Mouse (Mus musculus): ENCODE results near the gene Cbln3. TPM values are rescaled to one million over a fixed set of nuclear protein-coding genes. Genes with fewer than 3 reads are reported as not detected.

Cbln3 gene
- polyA plus RNA-seq, 1 experiment from 2014 or later = 0.25 TPM

DNA sequence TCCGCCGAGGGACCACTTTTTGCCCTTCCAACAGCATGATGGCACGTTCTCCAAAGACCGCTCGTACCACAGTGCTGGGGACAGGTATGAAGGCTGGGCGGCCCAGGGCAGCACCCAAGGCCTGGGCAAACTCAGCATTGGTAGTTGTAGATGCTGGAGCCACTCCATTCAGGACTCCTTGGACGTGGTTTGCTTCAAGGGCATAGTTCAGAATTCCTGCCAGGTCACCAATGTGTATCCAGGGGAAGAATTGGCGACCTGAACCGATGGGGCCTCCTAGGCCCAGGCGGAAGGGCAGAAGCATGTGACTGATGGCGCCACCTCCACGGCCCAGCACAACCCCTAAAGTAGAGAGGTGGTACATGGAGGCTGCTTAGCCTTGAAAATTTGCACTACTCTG lies 13.5 kb upstream of the Cbln3 start:
- Histone ChIP-seq H3K9me3 (replicated peaks) (no peaks in the 10 kb centered on the region), H3K4me2 (no peak overlapping the region), H3K9ac (no peak overlapping the region), H3K4me1 (peaks cover 29% of the 10 kb centered on the region), H3K27me3 (replicated peaks) (no peaks in the 10 kb centered on the region; the same call in 1 of the 2 replicates), H3K4me3 (no peak overlapping the region), H3K36me3 (peaks cover 50% of the 10 kb centered on the region), H3K27ac (no peak overlapping the region)
- 86% methylated on average over 12 of the region's 12 CpGs for WGBS (ENCODE audit: insufficient replicate concordance)
- no peak for ATAC-seq

DNA sequence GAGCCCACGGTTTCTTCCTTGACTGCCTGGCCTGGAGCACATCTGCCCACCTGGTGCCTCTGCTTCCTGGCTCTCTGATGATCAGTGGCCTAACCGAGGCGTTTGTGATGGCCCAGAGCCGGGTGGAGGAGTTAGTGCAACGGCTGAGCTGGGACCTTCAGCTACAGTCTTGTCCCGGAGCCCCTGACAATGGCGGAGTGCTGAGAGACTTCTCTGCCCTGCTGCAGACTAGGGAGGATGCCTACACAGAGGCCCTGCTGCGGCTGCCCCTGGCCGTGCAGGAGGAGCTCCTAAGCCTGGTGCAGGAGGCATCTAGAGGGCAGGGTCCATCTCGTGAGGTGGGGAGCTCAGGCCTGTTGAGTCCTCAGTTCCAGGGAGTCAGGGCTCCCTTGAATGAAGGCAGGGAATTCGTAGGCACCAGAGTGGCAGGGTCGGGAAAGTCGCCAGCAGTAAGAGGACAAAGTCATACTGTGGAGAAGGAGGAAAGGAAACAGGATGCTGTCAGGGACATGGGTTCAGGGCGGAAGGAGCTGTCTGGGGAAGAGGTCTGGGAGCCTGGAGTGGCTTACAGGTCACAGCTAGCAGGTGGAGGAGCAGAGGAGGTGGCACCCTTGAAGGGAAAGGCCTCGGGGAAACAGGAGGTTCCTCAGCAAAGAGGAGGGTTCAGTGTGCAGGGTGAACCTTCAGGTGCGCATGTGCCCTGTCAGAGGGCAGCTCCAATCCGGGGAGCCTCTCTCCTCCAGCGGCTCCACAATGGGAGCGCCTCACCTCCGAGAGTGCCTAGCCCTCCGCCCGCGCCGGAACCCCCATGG lies 2.6 kb upstream of the Cbln3 start:
- H3K9me3 ChIP-seq (replicated peaks) = no peaks in the 10 kb centered on the region
- ATAC-seq = no peak
- WGBS (ENCODE audit: insufficient replicate concordance) = 82% methylated on average over 24 of the region's 24 CpGs
- peaks cover 59% of the 10 kb centered on the region for H3K36me3 ChIP-seq
- no peaks in the 10 kb centered on the region for H3K27me3 ChIP-seq (replicated peaks)
- H3K4me1 ChIP-seq = peaks cover 51% of the 10 kb centered on the region
- peak overlapping the region; percentile 46; the same call in 1 of the 2 replicates for H3K27ac ChIP-seq
- H3K9ac ChIP-seq = 0 out of 2 replicates have a peak overlapping the region, but pooled peaks have one; percentile 9
- peak overlapping the region; percentile 81; the same call in 1 of the 2 replicates for H3K4me3 ChIP-seq
- peak overlapping the region; percentile 88 for H3K4me2 ChIP-seq

DNA sequence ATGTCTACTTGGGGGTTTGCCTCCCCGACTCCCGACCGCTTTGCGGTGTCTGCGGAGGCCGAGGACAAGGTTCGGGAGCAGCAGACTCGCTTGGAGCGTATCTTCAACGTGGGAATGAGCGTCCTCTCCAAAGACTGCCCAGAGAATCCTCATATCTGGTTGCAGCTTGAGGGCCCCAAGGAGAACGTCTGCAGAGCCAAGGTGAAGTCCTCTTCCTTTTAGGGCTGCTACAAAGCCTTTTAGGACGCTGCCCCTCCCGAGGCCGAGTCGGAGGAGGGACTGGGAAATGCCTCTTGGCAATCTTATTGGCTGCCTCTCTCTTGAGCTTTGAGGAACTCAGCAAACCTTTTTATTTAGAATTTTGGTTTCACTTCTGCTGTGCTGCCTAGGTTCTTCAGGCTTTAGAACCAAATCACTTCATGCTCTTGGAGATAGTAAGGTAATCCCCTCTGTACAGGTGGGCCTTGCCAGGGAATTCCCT lies 1.6 kb upstream of the Cbln3 start:
- Histone ChIP-seq H3K36me3 (peaks cover 50% of the 10 kb centered on the region), H3K27ac (peak overlapping the region; percentile 93), H3K9ac (peak overlapping the region; percentile 96), H3K4me1 (peaks cover 56% of the 10 kb centered on the region), H3K4me3 (peak overlapping the region; percentile 81), H3K27me3 (replicated peaks) (no peaks in the 10 kb centered on the region), H3K4me2 (peak overlapping the region; percentile 88), H3K9me3 (replicated peaks) (no peaks in the 10 kb centered on the region)
- WGBS (ENCODE audit: insufficient replicate concordance) = 6% methylated on average over 16 of the region's 16 CpGs
- ATAC-seq = no peak

DNA sequence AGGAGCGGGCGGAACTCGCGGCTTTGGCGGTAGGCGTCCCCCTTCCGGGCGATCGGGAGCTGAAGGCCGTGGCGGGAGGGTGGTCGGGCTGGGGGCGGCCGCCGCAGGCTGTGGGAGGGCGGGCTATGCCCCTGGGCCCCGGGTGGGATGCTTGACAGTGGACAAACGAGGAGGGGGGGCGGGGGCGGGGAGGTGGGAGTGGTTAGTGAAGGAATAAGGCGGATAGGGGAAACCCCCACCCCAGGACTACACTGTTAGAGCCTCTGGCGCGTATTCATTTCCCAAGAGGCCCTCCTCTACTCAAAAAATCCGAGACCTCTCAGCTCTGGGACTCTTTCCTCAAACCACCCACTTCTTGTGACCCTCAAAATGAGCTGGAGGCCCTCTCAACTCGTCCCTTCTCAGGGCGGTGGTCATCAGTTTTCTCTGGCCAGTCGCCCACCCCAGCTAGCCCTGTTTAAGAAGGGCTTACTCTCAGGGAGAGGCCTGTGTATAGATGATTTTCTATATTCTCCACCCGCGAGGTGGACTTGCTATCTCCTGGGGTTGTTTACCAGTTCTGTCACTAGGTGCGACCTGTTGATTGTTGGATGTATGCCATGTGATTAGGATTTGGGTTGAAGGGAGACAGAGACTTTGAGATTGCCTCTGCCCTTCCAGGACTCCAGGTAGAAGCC lies 1.1 kb upstream of the Cbln3 start:
- Histone ChIP-seq H3K27ac (peak overlapping the region; percentile 93), H3K4me2 (peak overlapping the region; percentile 88), H3K4me1 (peaks cover 57% of the 10 kb centered on the region), H3K9ac (peak overlapping the region; percentile 96), H3K9me3 (replicated peaks) (no peaks in the 10 kb centered on the region), H3K36me3 (peaks cover 44% of the 10 kb centered on the region), H3K27me3 (replicated peaks) (no peaks in the 10 kb centered on the region), H3K4me3 (peak overlapping the region; percentile 81)
- under 1% methylated on average over 24 of the region's 30 CpGs for WGBS (ENCODE audit: insufficient replicate concordance)
- no peak; the same call in 1 of the 2 replicates for ATAC-seq

DNA sequence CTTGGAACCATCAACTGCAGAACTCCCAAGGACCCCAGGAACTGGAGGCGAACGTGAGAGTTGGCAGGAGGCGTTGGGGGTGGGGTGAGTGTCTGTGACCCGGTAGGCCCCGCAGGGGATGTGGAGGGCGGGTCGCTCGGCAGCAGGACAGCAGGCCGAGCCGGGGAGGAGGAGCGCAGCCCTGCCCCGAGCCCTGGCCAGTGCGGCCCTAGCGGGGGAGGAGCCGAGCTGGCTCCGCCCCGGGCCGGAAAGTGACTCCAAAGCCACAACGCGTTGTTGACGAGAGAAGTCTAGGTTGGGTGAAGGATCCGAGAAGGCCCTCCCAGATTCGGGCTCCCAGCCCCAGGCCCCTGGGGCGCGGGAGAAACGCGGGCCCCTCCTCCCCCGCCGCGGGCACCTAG lies 521 bp upstream of the Cbln3 start, which contains the start of gene Khnyn:
Gene Khnyn (plus strand): TSS at position 235 of the 401 bp plus-strand sequence.
- H3K4me1 ChIP-seq = peaks cover 57% of the 10 kb centered on the region
- WGBS (ENCODE audit: insufficient replicate concordance) = 4% methylated on average over 29 of the region's 30 CpGs
- ATAC-seq = peak; percentile 92

DNA sequence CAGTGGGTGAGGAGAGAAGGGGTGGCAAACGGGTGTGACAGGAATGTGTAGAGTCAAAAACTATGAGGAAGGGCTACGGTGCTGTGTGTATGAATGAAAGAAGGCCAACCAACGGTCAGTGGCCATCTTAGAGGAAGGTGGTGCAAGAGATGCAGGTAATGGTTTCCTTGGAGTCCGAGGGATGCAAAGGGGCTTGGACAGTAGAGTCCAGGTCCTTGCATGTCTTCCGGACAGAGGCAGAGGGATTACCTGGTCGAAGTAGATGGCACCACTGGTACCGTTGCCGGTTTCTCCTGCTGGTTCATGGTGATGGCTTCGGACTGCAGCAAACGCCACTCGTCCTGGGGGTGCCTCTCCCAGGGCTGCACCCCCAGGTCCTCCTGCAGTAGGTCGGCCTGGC lies 529 bp downstream of the Cbln3 start:
- H3K4me2 ChIP-seq = peak overlapping the region; percentile 88; the same call in 1 of the 2 replicates
- WGBS (ENCODE audit: insufficient replicate concordance) = 82% methylated on average over 12 of the region's 12 CpGs
- peaks cover 57% of the 10 kb centered on the region for H3K4me1 ChIP-seq
- ATAC-seq = no peak
- H3K4me3 ChIP-seq = no peak overlapping the region
- H3K9me3 ChIP-seq (replicated peaks) = no peaks in the 10 kb centered on the region
- H3K27me3 ChIP-seq (replicated peaks) = no peaks in the 10 kb centered on the region
- no peak overlapping the region for H3K9ac ChIP-seq
- peaks cover 28% of the 10 kb centered on the region for H3K36me3 ChIP-seq
- peak overlapping the region; percentile 93; the same call in 1 of the 2 replicates for H3K27ac ChIP-seq

More for the DNA sequence above, 521 bp upstream of the Cbln3 start, which contains the start of gene Khnyn:
- Histone ChIP-seq H3K27me3 (replicated peaks) (no peaks in the 10 kb centered on the region), H3K9me3 (replicated peaks) (no peaks in the 10 kb centered on the region), H3K36me3 (peaks cover 39% of the 10 kb centered on the region), H3K9ac (peak within 1 kb of the TSS; percentile 96), H3K4me2 (peak within 1 kb of the TSS; percentile 88), H3K4me3 (peak within 1 kb of the TSS; percentile 81), H3K27ac (peak within 1 kb of the TSS; percentile 93)

DNA sequence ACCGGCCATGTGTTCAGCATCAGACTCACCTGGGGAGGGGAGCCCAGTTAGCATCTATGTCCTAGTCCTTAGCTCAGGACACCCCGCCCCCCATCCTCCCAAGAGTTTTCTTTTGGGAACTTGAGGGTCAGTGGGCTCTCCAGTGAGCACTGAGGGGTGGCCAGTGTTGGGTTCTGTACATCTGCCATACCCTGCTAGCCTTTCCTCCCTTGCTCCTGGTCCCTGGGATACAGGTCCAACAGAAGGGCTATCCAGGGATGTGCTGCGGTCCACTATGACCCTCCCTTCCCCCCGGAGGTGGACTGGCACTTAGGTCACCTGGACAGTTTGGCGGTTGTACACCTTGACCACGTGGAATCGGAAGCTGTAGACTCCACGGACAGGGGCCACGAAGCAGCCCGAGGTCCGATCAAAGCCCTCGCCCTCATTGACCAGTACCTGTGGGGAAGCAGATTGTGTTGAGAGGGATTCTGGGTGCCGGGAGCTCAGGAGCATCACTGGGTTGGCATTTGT lies 987 bp downstream of the Cbln3 start:
- H3K4me1 ChIP-seq = peaks cover 57% of the 10 kb centered on the region
- no peak overlapping the region for H3K4me2 ChIP-seq
- 78% methylated on average over 13 of the region's 13 CpGs for WGBS (ENCODE audit: insufficient replicate concordance)
- no peaks in the 10 kb centered on the region for H3K9me3 ChIP-seq (replicated peaks)
- H3K27ac ChIP-seq = 0 out of 2 replicates have a peak overlapping the region, but pooled peaks have one; percentile 62
- H3K27me3 ChIP-seq (replicated peaks) = no peaks in the 10 kb centered on the region
- ATAC-seq = no peak
- H3K4me3 ChIP-seq = no peak overlapping the region
- H3K9ac ChIP-seq = no peak overlapping the region
- peaks cover 24% of the 10 kb centered on the region for H3K36me3 ChIP-seq

DNA sequence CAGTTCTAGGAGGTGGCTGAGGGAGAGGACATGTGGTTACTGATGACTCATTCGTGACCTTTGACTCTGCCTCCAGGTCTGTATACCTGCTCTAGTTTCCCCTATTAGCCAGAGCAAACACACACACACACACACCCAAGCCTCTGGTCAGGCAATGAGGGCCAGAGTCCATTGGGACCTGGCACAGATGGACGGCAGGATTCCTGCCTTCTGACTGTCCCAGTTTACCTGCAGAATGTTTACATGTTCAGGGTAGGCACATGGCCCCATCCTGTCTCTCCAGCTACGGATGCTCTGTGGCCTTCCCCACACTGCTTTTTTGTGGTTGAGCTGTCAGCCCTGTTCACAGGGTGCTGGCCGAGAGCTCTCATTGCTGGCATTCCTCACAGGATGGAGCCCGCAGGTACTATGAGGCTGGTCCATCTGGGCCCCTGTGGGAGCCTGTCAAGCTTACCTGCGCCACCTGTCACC lies 2.0 kb downstream of the Cbln3 start:
- Histone ChIP-seq H3K36me3 (peaks cover 14% of the 10 kb centered on the region), H3K27me3 (replicated peaks) (peaks cover 9% of the 10 kb centered on the region), H3K9ac (no peak overlapping the region), H3K4me2 (no peak overlapping the region), H3K27ac (peak overlapping the region; percentile 62), H3K9me3 (replicated peaks) (no peaks in the 10 kb centered on the region), H3K4me3 (no peak overlapping the region), H3K4me1 (peaks cover 58% of the 10 kb centered on the region)
- WGBS (ENCODE audit: insufficient replicate concordance) = 56% methylated on average over 6 of the region's 6 CpGs
- peak; percentile 38 for ATAC-seq

DNA sequence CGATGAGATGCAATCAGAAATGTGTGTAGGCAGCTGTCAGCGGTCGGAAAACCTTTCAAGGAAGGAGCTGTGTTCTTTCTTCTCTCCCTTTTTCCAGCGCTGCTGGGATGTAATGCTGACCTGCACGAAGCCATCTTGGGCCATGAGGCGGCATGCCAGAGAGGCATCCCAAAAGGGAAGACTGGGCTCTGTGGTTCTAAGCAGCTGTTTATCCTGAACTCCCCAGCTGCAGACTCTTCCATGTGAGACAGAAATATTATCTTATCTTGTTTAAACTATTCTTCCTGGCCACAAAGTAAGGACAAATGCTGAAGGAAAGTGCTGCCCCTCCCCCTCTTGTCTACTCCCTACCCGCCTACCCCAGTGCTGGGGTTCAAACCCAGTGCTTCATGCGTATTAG lies 3.2 kb downstream of the Cbln3 start:
- WGBS (ENCODE audit: insufficient replicate concordance) = 43% methylated on average over 8 of the region's 8 CpGs
- Histone ChIP-seq H3K4me1 (peaks cover 46% of the 10 kb centered on the region), H3K9ac (no peak overlapping the region), H3K4me2 (no peak overlapping the region), H3K9me3 (replicated peaks) (no peaks in the 10 kb centered on the region), H3K36me3 (peaks cover 1% of the 10 kb centered on the region), H3K27ac (no peak overlapping the region), H3K27me3 (replicated peaks) (peaks cover 10% of the 10 kb centered on the region), H3K4me3 (no peak overlapping the region)
- no peak for ATAC-seq

DNA sequence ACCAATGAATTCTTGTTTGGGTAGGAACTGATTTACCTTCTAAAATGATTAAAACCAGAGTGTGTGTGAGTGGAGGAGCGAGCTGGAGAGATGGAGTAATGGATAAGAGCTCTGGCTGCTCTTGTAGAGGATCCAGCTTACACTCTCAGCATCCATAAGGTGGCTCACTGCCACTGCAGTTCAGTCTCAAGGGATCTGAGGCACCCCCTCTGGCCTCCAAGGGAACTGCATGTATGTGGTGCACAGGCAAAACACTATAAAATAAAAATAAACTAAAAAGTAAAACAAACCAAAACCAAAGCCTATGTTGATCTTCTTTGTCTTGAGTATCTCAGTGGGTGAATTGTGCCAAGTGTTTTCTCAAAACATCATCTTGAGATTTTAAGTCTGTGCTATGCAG lies 4.6 kb downstream of the Cbln3 start:
- peaks cover 38% of the 10 kb centered on the region for H3K4me1 ChIP-seq
- no peak for ATAC-seq

DNA sequence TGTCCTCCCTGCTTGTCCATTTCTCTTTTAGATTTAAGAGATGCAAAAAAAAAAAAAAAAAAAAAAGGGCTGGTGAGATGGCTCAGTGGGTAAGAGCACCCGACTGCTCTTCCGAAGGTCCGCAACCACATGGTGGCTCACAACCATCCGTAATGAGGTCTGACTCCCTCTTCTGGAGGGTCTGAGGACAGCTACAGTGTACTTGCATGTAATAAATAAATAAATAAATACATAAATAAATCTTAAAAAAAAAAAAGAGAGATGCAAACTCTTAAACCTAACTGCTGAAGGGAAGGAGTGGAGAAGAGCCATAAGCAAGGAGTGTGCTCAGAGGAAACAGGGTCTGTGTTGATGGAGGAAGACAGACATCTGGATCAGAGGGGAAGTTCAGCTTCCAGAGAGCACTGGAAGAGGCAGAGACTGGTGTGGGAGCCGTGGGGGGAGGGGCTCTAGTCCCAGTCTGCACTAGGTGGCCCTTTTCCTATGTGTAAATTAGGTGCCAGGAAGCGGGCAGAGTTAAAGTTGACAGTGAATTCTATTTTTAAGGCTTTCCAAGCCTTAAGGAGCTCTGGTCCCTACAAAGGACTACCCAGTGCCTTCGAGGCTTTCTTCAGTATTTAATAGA lies 5.8 kb downstream of the Cbln3 start:
- no peak overlapping the region for H3K4me3 ChIP-seq
- H3K4me2 ChIP-seq = 0 out of 2 replicates have a peak overlapping the region, but pooled peaks have one; percentile 20
- no peaks in the 10 kb centered on the region for H3K36me3 ChIP-seq
- no peak overlapping the region for H3K27ac ChIP-seq
- peaks cover 19% of the 10 kb centered on the region for H3K27me3 ChIP-seq (replicated peaks)
- H3K9ac ChIP-seq = no peak overlapping the region
- H3K9me3 ChIP-seq (replicated peaks) = no peaks in the 10 kb centered on the region
- 10% methylated on average over 7 of the region's 7 CpGs for WGBS (ENCODE audit: insufficient replicate concordance)
- H3K4me1 ChIP-seq = peaks cover 35% of the 10 kb centered on the region
- ATAC-seq = no peak

More for the DNA sequence above, 4.6 kb downstream of the Cbln3 start:
- Histone ChIP-seq H3K9ac (no peak overlapping the region), H3K4me2 (no peak overlapping the region), H3K9me3 (replicated peaks) (no peaks in the 10 kb centered on the region), H3K36me3 (no peaks in the 10 kb centered on the region), H3K27me3 (replicated peaks) (peaks cover 19% of the 10 kb centered on the region), H3K4me3 (no peak overlapping the region), H3K27ac (no peak overlapping the region)
- whole genome bisulfite sequencing (ENCODE audit: insufficient replicate concordance) = 13% methylated on average over 1 of the region's 1 CpGs

Measured in liver, embryonic 12.5 days (tissue).